Mouse (Mus musculus) hindlimb bud, embryonic 11.5 days (tissue): ENCODE measurements around the gene Slc8a3.

Experiments used
- DNase-seq: peaks from one replicate; pipeline ENCODE4 v3.0.0-alpha.2; 2012; ENCODE audit warnings: low read depth, low spot score; ENCODE audit errors: extremely low spot score

The Slc8a3 gene

GRCm38 (mm10) chr12:81241096-81241495 is 91.9 kb downstream of the Slc8a3 start:
- no peak for DNase-seq

- DNase-seq, result no peak
Observed at GRCm38 (mm10) chr12:81237158-81237557, 95.8 kb downstream of the Slc8a3 start.

GRCm38 (mm10) chr12:81235456-81236330 is 97.3 kb downstream of the Slc8a3 start:
- no peak for DNase-seq

- no peak for DNase-seq
Observed at GRCm38 (mm10) chr12:81233746-81234380, 99.1 kb downstream of the Slc8a3 start.

- DNase-seq, result no peak
Observed at GRCm38 (mm10) chr12:81227767-81228460, 105.1 kb downstream of the Slc8a3 start.

- no peak for DNase-seq
Observed at GRCm38 (mm10) chr12:81226590-81226989, 106.4 kb downstream of the Slc8a3 start.

- no peak for DNase-seq
Observed at GRCm38 (mm10) chr12:81225966-81226577, 106.9 kb downstream of the Slc8a3 start.

GRCm38 (mm10) chr12:81224843-81225242 is 108.1 kb downstream of the Slc8a3 start:
- no peak for DNase-seq

- DNase-seq, result no peak
Observed at GRCm38 (mm10) chr12:81223276-81223675, 109.7 kb downstream of the Slc8a3 start.

GRCm38 (mm10) chr12:81219339-81219738 is 113.6 kb downstream of the Slc8a3 start:
- DNase-seq, result no peak

GRCm38 (mm10) chr12:81208559-81208958 is 124.4 kb downstream of the Slc8a3 start:
- no peak for DNase-seq

GRCm38 (mm10) chr12:81205619-81206560 is 127.1 kb downstream of the Slc8a3 start:
- peak; percentile 60 for DNase-seq

- no peak for DNase-seq
Observed at GRCm38 (mm10) chr12:81203226-81203625, 129.8 kb downstream of the Slc8a3 start.

- no peak for DNase-seq
Observed at GRCm38 (mm10) chr12:81199280-81199955, 133.6 kb downstream of the Slc8a3 start.

- no peak for DNase-seq
Observed at GRCm38 (mm10) chr12:81197468-81198075, 135.4 kb downstream of the Slc8a3 start.

GRCm38 (mm10) chr12:81193968-81194367 is 139.0 kb downstream of the Slc8a3 start:
- no peak for DNase-seq

- DNase-seq, result no peak
Observed at GRCm38 (mm10) chr12:81189636-81190035, 143.3 kb downstream of the Slc8a3 start.

- no peak for DNase-seq
Observed at GRCm38 (mm10) chr12:81188996-81189395, 144.0 kb downstream of the Slc8a3 start.

GRCm38 (mm10) chr12:81188423-81188822 is 144.6 kb downstream of the Slc8a3 start:
- no peak for DNase-seq
